ENCODE assay signal across 25 mouse cellular contexts in the genomic region with DNA sequence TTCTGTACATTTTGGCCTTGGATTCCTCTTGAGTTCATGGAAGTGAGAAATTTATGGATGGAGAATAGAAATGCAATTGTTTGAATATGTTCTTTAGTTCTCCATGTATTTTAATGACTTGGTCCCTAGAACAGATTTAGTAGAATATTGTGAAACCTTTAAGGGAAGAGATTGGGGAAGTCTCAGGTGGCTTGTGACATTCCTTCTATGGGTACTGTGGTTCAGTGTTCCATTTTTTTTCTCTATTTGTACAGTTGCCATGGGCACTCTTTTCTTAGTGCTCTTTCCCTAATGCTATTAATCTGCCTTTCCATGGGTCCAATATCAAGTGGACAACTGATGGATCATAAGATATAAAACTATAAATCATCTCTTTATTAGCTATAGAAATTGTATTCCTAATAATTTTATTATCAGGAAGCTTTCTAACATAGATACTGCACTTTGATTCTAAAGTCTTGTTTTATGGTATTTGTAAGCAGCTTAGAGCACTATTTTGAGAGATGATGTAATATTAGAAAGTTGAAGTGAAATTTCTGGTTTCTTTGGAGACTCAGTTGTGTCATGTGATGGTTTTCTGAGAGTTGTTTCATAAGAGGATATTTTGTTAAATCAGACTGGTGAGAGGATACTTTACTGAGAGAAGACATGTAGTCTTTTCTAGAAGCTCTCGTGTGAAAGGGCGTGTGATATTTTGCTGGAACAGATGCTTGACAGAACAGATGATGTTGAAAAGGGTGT. TPM values are rescaled to one million over a fixed set of nuclear protein-coding genes. Genes with fewer than 3 reads are reported as not detected.
"Had no signal": no experiment of that assay in that cellular context is flagged by ENCODE, and none has a peak within 500 bp of the region (broad histone marks: within the 10 kb centered on the region; RNA-seq: fewer than 3 reads in every experiment).

No protein-coding gene starts in this region.

RNA-seq across cellular contexts. Expression of a gene that starts 15.7 kb away (rescaled TPM):
- total RNA-seq: forebrain, postnatal 0 days; gastrocnemius, adult 18-20 months; gastrocnemius, adult 2 months; gastrocnemius, adult 8-10 months; gastrocnemius, postnatal 10 days; gastrocnemius, postnatal 14 days; gastrocnemius, postnatal 25 days; gastrocnemius, postnatal 36 days; gastrocnemius, postnatal 4 days; heart, adult 18-20 months; heart, adult 2 months had no signal
- polyA plus RNA-seq: cortical plate, adult 2 months; embryonic facial prominence, embryonic 10.5 days; embryonic facial prominence, embryonic 11.5 days; embryonic facial prominence, embryonic 12.5 days; embryonic facial prominence, embryonic 13.5 days; erythroblast, embryonic 14.5 days; forebrain, embryonic 10.5 days; forebrain, embryonic 11.5 days; forebrain, embryonic 12.5 days; forebrain, embryonic 13.5 days; forebrain, embryonic 14.5 days; forebrain, embryonic 15.5 days; forebrain, embryonic 16.5 days; forebrain, postnatal 0 days; frontal cortex, adult 2 months; heart, adult 2 months had no signal
